Mouse (Mus musculus) embryonic facial prominence, embryonic 15.5 days (tissue): ENCODE measurements around the gene Diablo. TPM values are rescaled to one million over a fixed set of nuclear protein-coding genes. Genes with fewer than 3 reads are reported as not detected.
A peak's percentile ranks its signal among the peaks of the same experiment; 100 is the strongest.

ENCODE experiments used
- ATAC-seq: fragments of 200-750 bp; cut with Nextera tagmentation; 2 replicates; pipeline ENCODE4 v1.8.0; 2017; ENCODE audit warnings: low read depth, moderate TSS enrichment; ENCODE audit not compliant: insufficient number of reproducible peaks, low FRiP score, low TSS enrichment
- H3K27ac ChIP-seq: fragments of 300-500 bp; sonication (generic); replicated peaks from 2 replicates; pipeline ENCODE4 v1.5.1; 2015; ENCODE audit warnings: mild to moderate bottlenecking, inconsistent platforms
- H3K27me3 ChIP-seq: fragments of 300-500 bp; sonication (generic); 2 replicates; pipeline ENCODE4 v1.6.1; 2015; ENCODE audit warnings: inconsistent platforms
- H3K36me3 ChIP-seq: fragments of 300-500 bp; sonication (generic); 2 replicates; pipeline ENCODE4 v1.6.1; 2015; ENCODE audit warnings: mild to moderate bottlenecking, inconsistent platforms
- H3K4me1 ChIP-seq: fragments of 300-500 bp; sonication (generic); 2 replicates; pipeline ENCODE4 v1.6.1; 2015; ENCODE audit warnings: inconsistent platforms
- H3K4me2 ChIP-seq: fragments of 300-500 bp; sonication (generic); replicated peaks from 2 replicates; pipeline ENCODE4 v1.6.1; 2015; ENCODE audit warnings: mild to moderate bottlenecking, inconsistent platforms
- H3K4me3 ChIP-seq: fragments of 300-500 bp; sonication (generic); replicated peaks from 2 replicates; pipeline ENCODE4 v1.5.1; 2015; ENCODE audit warnings: mild to moderate bottlenecking, inconsistent platforms
- H3K9ac ChIP-seq: fragments of 300-500 bp; sonication (generic); 2 replicates; pipeline ENCODE4 v1.6.1; 2015; ENCODE audit warnings: inconsistent platforms
- H3K9me3 ChIP-seq: fragments of 300-500 bp; sonication (generic); replicated peaks from 2 replicates; pipeline ENCODE4 v1.6.1; 2016; ENCODE audit warnings: inconsistent platforms
- WGBS: fragments of 180-500 bp; shearing (Covaris S2); methylation state at CpG from one replicate; pipeline ENCODE4 v1.1.7; 2015; 5-methylcytosine and 5-hydroxymethylcytosine counted together
- polyA plus RNA-seq: library from polyadenylated mRNA; unstranded; fragments of >200 nt; fragmentation: Nextera tagmentation; extraction: Ambion mirVana; gene quantifications from 2 replicates; pipeline ENCODE4 v1.2.1, GENCODE M21; 2015

Diablo gene
- polyA plus RNA-seq: 108 and 114 TPM in 2 replicates

GRCm38 (mm10) chr5:123523692-123524392, at the start of gene Diablo:
Diablo (minus strand) TSS chr5:123524176.
- peaks cover 24% of the 10 kb centered on the region for H3K4me1 ChIP-seq
- peak within 1 kb of the TSS; percentile 94 for H3K4me2 ChIP-seq
- H3K27me3 ChIP-seq: no peaks in the 10 kb centered on the region
- WGBS: under 1% methylated on average over 81 of the region's 82 CpGs
- peaks cover 20% of the 10 kb centered on the region for H3K36me3 ChIP-seq
- peak within 1 kb of the TSS; percentile 72 for H3K9ac ChIP-seq
- no peaks in the 10 kb centered on the region for H3K9me3 ChIP-seq
- peak within 1 kb of the TSS; percentile 95 for H3K4me3 ChIP-seq
- peak; percentile 98 for ATAC-seq
- H3K27ac ChIP-seq: peak within 1 kb of the TSS; percentile 78

- no peak for ATAC-seq
- Histone ChIP-seq H3K9ac (no peak overlapping the region), H3K9me3 (no peaks in the 10 kb centered on the region), H3K4me2 (peak overlapping the region; percentile 84), H3K36me3 (peaks cover 20% of the 10 kb centered on the region), H3K27me3 (no peaks in the 10 kb centered on the region), H3K4me1 (peaks cover 10% of the 10 kb centered on the region), H3K4me3 (peak overlapping the region; percentile 99), H3K27ac (no peak overlapping the region)
- WGBS: 64% methylated on average over 8 of the region's 8 CpGs
Observed at GRCm38 (mm10) chr5:123573362-123573761, 49.4 kb upstream of the Diablo start.

- Histone ChIP-seq H3K4me3 (peak within 1 kb of the TSS; percentile 99), H3K4me2 (peak within 1 kb of the TSS; percentile 84), H3K27me3 (no peaks in the 10 kb centered on the region), H3K9ac (peak within 1 kb of the TSS; percentile 85), H3K9me3 (no peaks in the 10 kb centered on the region), H3K4me1 (peaks cover 10% of the 10 kb centered on the region), H3K27ac (peak within 1 kb of the TSS; percentile 63), H3K36me3 (peaks cover 24% of the 10 kb centered on the region)
- peak; percentile 93 for ATAC-seq
- WGBS: under 1% methylated on average over 53 of the region's 54 CpGs
Observed at GRCm38 (mm10) chr5:123572357-123573186, 48.6 kb upstream of the Diablo start, which contains the start of gene Vps33a. Vps33a (minus strand) TSS chr5:123573038.

GRCm38 (mm10) chr5:123561128-123561527, 37.2 kb upstream of the Diablo start:
- WGBS: 89% methylated on average over 11 of the region's 11 CpGs
- no peak for ATAC-seq

GRCm38 (mm10) chr5:123559588-123559987, 35.6 kb upstream of the Diablo start:
- whole genome bisulfite sequencing: 94% methylated on average over 8 of the region's 8 CpGs
- H3K36me3 ChIP-seq: peaks cover 81% of the 10 kb centered on the region
- no peak for ATAC-seq
- H3K4me1 ChIP-seq: no peaks in the 10 kb centered on the region
- no peaks in the 10 kb centered on the region for H3K27me3 ChIP-seq
- H3K9me3 ChIP-seq: no peaks in the 10 kb centered on the region
- H3K9ac ChIP-seq: no peak overlapping the region
- no peak overlapping the region for H3K4me3 ChIP-seq
- H3K27ac ChIP-seq: no peak overlapping the region
- H3K4me2 ChIP-seq: no peak overlapping the region

More at GRCm38 (mm10) chr5:123561128-123561527, 37.2 kb upstream of the Diablo start:
- H3K4me2 ChIP-seq: no peak overlapping the region
- H3K4me3 ChIP-seq: no peak overlapping the region
- H3K27ac ChIP-seq: no peak overlapping the region
- H3K36me3 ChIP-seq: peaks cover 86% of the 10 kb centered on the region
- no peak overlapping the region for H3K9ac ChIP-seq
- H3K9me3 ChIP-seq: no peaks in the 10 kb centered on the region
- H3K27me3 ChIP-seq: no peaks in the 10 kb centered on the region
- H3K4me1 ChIP-seq: no peaks in the 10 kb centered on the region

- Histone ChIP-seq H3K9me3 (no peaks in the 10 kb centered on the region), H3K4me1 (no peaks in the 10 kb centered on the region), H3K27me3 (no peaks in the 10 kb centered on the region), H3K9ac (no peak overlapping the region), H3K4me2 (no peak overlapping the region), H3K4me3 (no peak overlapping the region), H3K36me3 (peaks cover 51% of the 10 kb centered on the region), H3K27ac (no peak overlapping the region)
- whole genome bisulfite sequencing: 84% methylated on average over 2 of the region's 2 CpGs
- no peak for ATAC-seq
Observed at GRCm38 (mm10) chr5:123556451-123556850, 32.5 kb upstream of the Diablo start.

- peaks cover 46% of the 10 kb centered on the region for H3K36me3 ChIP-seq
- ATAC-seq: no peak
- WGBS: 87% methylated on average over 7 of the region's 7 CpGs
- no peaks in the 10 kb centered on the region for H3K27me3 ChIP-seq
- no peak overlapping the region for H3K27ac ChIP-seq
- no peak overlapping the region for H3K9ac ChIP-seq
- H3K4me2 ChIP-seq: no peak overlapping the region
- H3K4me3 ChIP-seq: no peak overlapping the region
- H3K9me3 ChIP-seq: no peaks in the 10 kb centered on the region
- no peaks in the 10 kb centered on the region for H3K4me1 ChIP-seq
Observed at GRCm38 (mm10) chr5:123555693-123556092, 31.7 kb upstream of the Diablo start.

- peaks cover 81% of the 10 kb centered on the region for H3K36me3 ChIP-seq
- H3K27ac ChIP-seq: no peak overlapping the region
- WGBS: 93% methylated on average over 10 of the region's 10 CpGs
- no peak overlapping the region for H3K4me2 ChIP-seq
- no peaks in the 10 kb centered on the region for H3K9me3 ChIP-seq
- H3K9ac ChIP-seq: no peak overlapping the region
- H3K4me3 ChIP-seq: no peak overlapping the region
- no peaks in the 10 kb centered on the region for H3K27me3 ChIP-seq
- ATAC-seq: no peak
- no peaks in the 10 kb centered on the region for H3K4me1 ChIP-seq
Observed at GRCm38 (mm10) chr5:123533801-123534200, 9.8 kb upstream of the Diablo start.

- H3K4me3 ChIP-seq: no peak overlapping the region
- H3K4me1 ChIP-seq: no peaks in the 10 kb centered on the region
- no peaks in the 10 kb centered on the region for H3K9me3 ChIP-seq
- H3K36me3 ChIP-seq: peaks cover 73% of the 10 kb centered on the region
- no peak for ATAC-seq
- H3K4me2 ChIP-seq: no peak overlapping the region
- H3K27me3 ChIP-seq: no peaks in the 10 kb centered on the region
- no peak overlapping the region for H3K9ac ChIP-seq
- no peak overlapping the region for H3K27ac ChIP-seq
- 88% methylated on average over 8 of the region's 8 CpGs for WGBS
Observed at GRCm38 (mm10) chr5:123530056-123530455, 6.1 kb upstream of the Diablo start.

- Histone ChIP-seq H3K36me3 (peaks cover 60% of the 10 kb centered on the region), H3K27ac (no peak overlapping the region), H3K4me1 (peaks cover 6% of the 10 kb centered on the region), H3K4me3 (no peak overlapping the region), H3K27me3 (no peaks in the 10 kb centered on the region), H3K9ac (no peak overlapping the region), H3K4me2 (no peak overlapping the region), H3K9me3 (no peaks in the 10 kb centered on the region)
- no peak for ATAC-seq
- 73% methylated on average over 7 of the region's 7 CpGs for WGBS
Observed at GRCm38 (mm10) chr5:123528641-123529040, 4.7 kb upstream of the Diablo start.

GRCm38 (mm10) chr5:123525916-123526495, 2.0 kb upstream of the Diablo start:
- Histone ChIP-seq H3K27me3 (no peaks in the 10 kb centered on the region), H3K4me1 (peaks cover 24% of the 10 kb centered on the region), H3K4me3 (no peak overlapping the region), H3K9ac (no peak overlapping the region), H3K9me3 (no peaks in the 10 kb centered on the region), H3K36me3 (peaks cover 34% of the 10 kb centered on the region), H3K27ac (no peak overlapping the region), H3K4me2 (no peak overlapping the region)
- 89% methylated on average over 9 of the region's 9 CpGs for WGBS
- no peak for ATAC-seq
